Mouse (Mus musculus): ENCODE results near the gene Nwd2.

The Nwd2 gene

DNA sequence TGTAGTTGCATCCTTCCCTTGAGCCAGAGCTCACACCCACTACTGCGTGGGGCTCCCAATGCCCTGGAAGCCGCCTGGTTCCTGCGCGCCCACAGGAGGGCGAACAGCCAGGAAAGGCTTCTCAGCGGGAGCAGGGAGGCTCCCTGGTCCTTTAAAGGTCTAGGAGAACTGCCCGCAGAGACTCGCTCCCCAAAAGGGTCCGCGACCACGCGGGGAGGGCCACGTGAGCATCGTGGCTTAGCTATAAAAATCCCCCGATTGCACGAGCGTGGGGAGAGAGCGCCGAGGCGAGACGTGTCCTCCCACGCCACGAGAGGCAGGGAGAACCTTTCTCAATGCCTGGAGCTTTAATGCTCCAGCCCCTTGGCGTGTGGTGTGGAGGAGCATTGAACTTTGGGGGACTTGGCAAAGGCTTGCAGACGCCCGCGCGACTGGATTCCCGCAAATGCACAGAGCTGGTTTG lies at the start of gene Nwd2:
Gene Nwd2 (plus strand): TSS at position 33 of the 463 bp plus-strand sequence.
- CTCF ChIA-PET, result no interaction called here

DNA sequence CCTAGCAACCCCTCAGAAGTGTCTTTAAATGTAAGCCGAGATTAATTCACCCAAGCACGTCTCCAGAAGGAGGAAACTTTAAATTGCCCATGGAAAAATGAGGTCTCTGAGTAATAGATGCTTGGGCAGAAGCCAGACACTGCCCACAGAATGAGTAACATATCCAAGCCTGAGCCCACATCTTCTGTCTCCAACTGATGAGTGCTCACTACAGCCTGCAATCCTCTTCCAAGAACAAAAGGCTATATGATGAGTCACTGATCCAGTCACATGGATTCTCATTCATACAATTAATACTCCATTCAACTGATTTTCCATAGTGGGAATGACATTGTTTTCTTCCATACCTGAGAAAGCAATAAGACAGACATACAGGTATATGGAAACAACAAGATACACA lies 41.5 kb upstream of the Nwd2 start:
- CTCF ChIA-PET, result no interaction called here

DNA sequence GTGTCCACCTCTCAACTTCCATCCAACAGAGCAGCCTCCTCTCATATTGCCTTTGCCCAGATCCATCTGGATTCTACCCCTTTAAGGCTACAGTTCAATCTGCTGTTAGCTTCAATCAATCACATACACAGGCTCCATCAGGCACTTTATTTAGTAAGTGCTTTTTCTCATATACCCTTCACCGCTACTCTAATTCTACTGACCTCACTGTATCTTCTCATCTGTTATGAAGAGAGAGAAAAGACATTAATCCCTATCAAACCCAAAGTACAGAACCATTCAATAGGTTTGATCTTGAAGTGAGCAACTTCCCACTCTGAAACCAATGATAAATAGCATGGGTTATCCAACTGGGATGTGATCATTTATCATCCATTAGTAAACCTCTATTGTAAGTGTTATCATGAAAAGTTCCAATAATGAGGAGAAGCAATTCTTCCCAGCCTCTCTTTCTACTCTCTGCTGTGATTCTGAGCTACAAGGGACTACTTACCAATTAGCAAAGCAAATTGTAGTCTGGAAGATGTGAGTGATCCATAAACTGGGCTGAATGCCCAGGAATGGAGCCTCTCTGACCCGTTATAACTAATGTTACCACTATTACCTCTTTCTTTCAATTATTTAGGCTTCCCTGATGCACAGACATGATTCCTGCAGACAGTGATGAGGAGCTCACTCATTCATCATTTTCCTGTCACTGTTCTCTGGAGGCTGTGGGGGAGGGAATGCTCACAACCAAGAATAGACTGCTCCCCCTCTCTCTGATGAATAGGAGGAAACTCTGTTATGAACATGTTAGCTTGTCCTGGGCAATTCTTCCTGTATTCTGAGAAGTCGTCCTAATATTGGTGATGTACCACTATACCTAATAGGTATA lies 31.9 kb upstream of the Nwd2 start:
- CTCF ChIA-PET, result no interaction called here

DNA sequence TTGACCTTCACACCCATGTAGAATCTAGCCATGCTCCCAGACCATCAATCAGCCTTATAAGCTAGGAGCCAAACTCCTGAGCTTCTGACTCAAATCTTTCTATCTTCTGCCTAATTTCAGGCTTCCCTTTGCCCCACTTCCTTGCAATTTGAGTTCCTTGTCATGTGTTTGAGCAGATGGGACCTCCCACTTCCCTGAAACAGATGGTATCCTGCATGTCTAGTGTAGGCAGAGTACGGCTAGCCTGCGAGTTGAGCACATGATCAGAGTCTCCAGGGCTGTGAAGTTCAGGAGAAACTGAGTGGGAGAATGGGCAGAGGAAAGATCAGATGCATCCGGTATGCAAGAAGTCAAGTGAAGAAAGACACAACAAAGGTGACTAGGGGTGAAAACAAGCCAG lies 24.8 kb upstream of the Nwd2 start:
- CTCF ChIA-PET, result no interaction called here

DNA sequence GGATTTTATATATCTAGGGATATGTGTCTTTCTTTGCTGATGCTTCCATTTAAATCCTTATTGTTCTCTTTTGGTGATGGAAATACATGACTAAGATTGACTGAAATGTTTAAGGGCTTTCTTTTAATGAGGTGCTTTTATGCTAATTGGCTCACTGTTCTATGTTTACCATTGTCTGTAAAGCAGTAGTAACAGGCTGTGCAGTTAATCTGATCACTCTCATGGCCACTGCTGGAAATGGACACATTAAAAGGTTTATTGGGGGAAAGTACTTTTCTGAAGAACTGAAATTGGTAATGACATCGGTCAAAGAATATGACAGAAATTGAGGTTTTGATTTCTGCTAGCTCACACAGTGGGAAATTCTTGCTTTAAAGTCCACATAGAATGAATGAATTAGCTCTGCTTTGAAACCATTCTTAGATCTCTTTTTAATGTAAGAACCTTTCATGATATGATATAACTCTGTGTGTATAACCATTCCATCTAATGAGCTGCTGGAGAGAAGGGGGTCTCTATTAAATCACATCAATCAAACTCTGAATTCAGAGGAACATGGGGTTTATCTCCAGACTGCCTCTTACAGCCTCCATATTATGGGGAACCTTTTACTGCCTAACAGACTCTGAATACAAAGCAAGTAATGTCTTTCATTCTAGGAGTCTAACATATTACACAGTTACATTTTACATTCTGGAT lies 20.9 kb upstream of the Nwd2 start:
- CTCF ChIA-PET, result interaction anchor here (0.6 kb wide), 1 partner anchor 491 kb away, joined by 14 read pairs; no protein-coding TSS in a partner anchor

DNA sequence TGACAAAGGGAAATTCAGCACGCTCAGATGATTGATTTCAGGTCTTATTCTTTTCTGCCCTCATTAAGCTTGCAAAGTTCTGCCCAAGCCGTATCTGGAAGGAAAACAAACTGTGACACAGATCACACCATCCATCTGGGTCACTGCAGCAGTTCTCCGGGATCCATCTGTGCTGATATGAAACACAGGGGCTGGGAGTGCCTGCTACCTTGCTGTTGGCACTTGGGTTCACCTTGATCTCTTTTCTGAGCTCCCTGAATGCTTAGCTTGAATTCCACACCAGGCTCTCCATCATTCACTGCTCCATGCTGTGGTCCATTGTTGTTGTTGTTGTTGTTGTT lies 20.4 kb upstream of the Nwd2 start:
- CTCF ChIA-PET, result no interaction called here

DNA sequence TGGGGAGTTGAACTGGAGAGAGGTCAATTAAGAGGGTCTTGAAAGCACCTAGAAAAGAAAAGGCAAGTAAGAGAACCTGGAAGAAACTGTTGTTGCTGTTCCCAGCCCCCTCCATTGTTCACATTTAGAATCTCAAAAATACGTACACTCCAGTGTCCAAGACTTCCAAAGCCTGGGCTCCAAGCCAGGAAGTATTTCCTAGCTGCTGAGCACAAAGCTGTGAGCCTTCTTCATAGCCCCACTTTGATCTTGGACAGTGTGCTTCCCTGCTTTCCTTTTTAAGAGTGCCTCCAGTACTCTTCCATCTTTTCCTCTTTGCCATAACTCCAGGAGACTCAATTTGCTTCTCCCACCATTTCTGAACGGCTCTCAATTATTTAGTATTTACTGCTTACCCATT lies 14.3 kb upstream of the Nwd2 start:
- CTCF ChIA-PET, result no interaction called here

DNA sequence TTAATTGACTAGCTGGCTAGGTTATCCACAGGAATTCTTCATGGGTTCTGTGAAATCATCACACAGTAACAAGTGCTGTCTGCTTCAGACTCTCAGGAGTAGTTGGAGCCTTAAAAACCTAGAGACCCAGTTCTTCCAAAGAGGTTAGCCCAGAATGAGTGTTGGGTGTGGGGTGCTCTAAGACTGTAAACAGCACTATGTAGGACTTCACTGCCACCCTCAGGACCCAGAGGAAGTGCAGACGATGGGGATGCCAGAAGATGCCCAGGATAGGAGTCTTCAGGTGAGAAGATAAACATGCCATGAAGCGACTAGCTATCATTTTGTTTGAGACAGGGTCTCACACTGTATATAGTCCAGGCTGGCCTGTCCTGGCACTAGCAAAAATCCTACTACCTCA lies 715 bp upstream of the Nwd2 start:
- CTCF ChIA-PET, result no interaction called here

DNA sequence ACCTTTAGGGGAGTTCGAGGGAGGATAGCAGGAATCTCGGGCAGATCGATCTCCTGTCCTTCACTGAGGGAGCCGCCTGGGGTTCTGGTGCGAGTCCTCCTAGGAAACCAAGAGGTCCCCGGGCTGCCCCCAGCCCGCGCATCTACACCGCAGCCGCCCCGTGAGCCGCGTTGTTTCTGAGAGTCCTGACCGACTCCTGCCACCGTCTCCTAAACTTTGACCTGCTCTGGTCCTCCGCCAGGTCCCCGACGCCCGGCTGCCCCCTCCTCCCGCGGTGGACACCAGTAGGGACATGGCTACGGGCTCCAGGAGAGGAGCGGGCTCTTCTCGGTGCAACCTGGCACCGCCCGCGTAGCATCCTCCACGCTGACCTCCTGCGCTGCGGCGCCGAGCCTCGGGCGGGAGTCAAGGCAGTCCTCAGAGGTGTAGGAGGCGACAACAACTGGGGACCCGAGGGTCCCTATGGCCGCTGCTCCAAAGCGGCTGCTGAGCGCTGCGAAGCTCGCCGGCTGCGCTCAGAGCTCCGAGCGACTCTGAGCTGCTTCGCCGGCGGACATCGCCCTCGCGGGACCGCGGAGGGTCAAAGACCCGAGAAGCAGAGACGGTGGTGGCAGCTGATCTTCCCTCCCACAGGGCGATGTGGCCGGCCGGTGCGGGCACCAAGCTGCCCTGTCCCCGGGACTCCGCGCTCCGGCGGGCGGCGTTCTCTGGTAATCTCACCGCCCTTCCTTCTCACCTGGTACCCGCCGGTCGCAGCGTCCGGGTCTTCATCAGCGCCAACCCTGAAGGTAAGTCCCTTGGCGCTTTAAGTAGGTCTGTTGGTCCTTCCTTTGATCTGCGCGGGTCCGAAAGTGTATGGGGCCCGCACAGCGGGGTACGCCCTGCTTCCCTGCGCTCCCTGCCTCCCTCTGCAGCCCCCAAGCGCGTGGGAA lies 897 bp downstream of the Nwd2 start:
- CTCF ChIA-PET, result no interaction called here

DNA sequence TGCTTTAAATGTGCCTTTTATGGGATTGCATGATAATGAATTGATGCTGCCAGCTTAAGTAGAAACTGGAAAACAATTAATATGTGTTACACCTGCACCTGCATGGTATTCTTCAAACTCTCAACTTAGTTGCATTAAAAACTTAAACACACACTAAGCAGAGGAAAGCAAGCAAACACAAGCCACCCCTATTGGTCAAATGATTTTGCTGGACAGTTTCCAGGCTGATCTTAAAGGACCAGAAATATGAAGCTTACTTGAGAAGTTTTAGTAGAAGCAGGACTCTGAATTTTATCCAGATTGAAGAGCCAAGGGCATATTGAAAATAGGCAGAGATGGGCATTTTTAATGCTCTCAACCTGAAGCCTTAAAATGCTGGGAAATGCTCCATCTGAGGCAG lies 2.9 kb downstream of the Nwd2 start:
- CTCF ChIA-PET, result no interaction called here

DNA sequence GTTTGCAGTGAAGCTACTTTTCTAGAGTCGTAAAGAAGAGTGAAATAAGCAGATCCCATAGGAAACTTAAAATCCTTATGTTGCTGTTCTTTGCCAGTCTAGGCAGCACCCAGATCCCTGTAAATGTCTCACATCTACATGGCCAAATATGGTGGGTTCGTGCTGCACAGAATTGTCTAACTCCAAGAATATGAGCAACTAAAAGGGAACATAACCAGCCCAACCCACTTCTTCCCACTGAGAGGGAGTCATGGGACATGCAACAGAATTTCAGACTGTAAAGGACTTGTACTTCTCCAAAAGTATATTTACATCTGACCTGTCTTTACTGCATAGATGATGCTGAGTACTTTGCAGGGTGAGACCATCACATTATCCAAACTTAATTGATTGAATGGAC lies 3.8 kb downstream of the Nwd2 start:
- CTCF ChIA-PET, result no interaction called here

DNA sequence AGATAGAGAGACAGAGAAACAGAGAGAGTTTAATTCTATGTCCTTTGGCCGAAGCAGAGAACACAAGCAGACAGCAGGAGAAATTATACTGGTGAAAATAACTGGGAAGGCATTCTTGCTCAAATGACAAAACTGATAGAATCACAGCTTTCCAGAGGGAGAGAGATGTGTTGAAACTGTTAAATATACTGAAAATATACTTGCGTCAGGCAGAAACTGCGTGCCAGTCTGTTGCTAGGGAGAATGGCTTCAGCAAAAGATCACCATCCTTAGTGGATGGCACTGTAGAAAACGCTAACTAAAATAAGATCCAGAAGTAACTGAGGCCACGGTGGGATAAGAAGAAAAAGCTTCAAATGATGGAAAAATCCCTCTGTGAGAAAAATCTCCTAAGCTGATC lies 18.0 kb downstream of the Nwd2 start:
- CTCF ChIA-PET, result no interaction called here

DNA sequence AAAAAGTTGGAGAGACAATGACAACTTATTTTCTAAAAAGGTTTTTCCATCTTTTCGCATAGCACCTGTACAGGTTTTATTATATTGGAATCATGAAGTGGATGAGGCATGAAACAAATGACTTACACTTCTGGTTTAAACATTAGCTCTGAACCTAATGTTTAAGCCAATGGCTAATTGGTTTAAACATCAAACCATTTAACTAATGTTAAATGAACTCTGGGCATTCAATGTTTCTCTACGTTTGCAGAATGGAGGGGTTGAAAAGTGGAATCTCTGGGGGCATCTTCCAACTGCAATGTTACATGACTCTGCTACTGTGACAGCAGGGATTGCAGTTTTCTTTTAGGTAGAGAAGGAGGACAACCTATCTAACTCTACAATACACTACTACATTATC lies 27.0 kb downstream of the Nwd2 start:
- CTCF ChIA-PET, result no interaction called here

DNA sequence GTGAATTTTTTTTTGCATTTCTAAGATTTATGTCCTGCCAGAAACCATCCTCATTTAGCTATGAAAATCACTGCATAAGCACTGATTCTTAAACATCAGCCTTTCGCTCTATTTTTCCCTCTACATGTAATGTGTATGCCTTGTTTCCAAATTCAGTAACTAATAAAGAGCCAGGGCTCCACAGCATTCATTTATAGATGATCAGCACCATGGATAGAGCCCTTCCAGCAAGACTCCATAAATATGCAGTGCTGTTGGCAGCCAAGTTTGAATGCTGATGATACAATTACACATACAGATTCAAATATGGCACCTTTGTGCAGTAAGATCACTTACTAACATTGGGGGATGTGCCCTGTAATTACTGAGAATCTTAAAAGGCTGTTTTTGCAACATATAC lies 40.2 kb downstream of the Nwd2 start:
- CTCF ChIA-PET, result no interaction called here

DNA sequence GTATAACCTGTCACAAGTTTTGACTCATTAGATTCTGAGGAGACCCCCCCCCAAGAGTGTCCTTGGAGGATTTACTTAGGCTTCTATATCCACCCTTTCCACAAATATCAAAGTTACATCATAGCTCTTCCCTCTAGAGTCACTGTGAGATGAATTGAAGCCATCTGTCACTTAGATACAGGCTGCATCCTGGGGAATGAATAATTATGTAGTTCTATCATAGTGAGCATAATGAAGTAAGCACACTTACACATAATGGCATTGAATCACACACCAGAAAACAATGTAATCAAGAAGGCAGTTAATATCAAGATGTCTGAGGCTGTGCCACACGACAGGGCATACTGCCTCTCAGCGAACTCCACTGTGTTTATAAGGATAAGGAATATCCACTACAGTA lies 47.9 kb downstream of the Nwd2 start:
- CTCF ChIA-PET, result no interaction called here

DNA sequence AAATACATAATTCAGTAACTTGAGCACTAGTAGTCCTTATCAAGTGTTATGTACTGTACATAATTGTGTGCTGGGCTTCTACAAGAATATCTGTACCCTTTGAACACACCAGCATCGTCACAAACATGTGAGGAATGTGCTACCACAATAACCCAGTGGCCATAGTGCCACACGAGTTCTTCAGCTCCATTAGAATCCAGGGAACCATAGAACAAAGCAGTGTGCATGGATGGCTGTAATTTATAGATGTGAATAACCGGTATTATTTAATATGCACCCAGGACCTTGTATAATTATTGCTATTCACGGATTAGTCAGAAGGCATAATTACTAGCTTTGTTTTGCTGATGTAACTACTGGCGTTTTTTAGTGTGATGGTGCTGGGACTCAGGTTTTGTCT lies 48.3 kb downstream of the Nwd2 start:
- CTCF ChIA-PET, result no interaction called here

DNA sequence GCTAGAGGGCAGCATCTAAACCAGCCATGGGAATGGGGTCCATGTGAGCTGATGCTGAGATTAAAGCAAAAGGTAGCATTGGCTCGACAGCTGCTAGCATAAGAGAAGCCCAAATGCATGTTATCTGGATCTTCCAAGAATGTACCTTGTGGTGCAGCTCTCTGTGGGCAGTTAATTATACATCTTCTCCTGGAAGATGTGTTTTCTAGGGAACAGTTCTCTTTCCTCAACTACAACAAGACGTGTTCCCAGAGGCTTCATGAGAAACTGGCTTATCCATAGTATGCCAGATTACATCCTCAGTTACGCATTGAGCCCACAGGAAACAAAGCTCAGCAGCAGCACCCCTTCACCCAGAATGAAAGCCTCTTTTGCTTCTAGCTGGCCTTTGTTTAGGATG lies 80.1 kb downstream of the Nwd2 start:
- CTCF ChIA-PET, result no interaction called here

DNA sequence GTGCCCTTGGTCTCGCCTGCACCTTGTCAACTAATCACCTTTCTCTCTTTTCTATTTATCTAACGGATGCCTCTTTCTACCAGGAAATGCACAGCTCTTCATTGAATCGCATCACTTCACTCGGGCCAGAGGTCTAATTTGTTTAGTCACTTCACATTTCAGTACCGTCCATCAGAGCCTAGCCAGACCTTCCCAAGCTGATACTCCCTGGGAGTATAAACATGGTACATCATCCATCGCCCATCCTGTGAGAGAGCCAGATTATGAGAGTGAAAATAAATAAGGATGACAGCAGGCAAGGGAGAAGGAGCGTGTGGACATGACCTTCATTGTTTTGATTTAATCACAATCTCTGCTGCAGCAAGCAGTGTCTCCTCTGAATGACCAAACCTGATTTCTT lies 86.6 kb downstream of the Nwd2 start:
- CTCF ChIA-PET, result no interaction called here

DNA sequence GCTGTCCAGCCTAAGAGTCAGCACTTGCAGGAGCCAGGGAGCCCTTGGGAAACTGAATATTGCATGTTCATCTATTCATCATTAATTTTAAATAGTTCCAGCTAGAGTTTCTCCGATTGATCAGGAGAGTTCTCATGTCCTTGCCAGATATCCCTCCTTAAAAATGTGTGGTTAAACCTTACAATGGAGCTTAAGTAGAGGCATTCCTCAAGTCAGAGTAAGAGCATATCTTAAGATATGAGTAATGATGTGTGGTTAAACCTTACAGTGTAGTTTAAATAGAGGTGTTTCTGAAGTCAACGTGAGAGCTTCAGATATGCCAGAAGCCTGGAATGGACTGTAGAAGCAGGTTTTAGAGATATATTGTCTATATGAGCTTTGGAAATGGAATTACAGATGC lies 94.5 kb downstream of the Nwd2 start:
- CTCF ChIA-PET, result no interaction called here

DNA sequence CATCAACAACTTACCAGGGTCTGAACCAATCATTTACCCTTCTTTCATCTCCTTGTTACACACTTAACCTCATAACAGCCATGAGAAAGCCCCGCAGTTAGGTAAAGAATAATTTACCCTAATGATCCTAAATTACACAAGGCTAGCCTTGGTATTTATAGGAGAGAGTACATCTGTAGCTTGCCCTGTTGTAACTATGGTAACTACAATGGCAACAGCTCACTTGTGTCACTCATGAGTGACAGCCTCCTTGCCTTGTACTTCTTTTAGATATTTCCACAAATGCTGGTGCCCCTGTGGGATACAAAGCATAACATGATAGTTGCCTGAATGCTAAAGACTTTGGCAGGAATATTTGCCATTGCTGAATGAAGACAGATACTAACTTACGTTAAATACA lies 99.4 kb downstream of the Nwd2 start:
- CTCF ChIA-PET, result no interaction called here

DNA sequence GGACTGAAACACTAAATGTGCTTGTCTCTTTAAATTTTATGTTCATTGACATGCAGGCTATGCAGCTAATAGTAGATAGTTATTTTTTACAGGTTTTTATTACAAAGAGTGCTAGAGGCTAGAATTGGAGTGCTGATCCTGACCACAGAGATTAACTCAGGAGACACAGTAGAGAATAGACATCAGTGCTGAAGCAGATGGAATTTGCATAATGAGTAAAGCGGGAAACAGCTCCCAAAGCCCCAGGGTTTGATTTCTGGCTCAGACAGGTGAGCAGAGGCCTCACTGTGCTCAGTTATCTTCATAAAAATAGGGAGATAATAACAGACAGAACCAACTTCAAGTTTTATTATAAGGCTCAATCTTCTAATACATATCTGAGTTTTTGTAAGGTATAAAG lies 99.9 kb downstream of the Nwd2 start:
- CTCF ChIA-PET, result no interaction called here

DNA sequence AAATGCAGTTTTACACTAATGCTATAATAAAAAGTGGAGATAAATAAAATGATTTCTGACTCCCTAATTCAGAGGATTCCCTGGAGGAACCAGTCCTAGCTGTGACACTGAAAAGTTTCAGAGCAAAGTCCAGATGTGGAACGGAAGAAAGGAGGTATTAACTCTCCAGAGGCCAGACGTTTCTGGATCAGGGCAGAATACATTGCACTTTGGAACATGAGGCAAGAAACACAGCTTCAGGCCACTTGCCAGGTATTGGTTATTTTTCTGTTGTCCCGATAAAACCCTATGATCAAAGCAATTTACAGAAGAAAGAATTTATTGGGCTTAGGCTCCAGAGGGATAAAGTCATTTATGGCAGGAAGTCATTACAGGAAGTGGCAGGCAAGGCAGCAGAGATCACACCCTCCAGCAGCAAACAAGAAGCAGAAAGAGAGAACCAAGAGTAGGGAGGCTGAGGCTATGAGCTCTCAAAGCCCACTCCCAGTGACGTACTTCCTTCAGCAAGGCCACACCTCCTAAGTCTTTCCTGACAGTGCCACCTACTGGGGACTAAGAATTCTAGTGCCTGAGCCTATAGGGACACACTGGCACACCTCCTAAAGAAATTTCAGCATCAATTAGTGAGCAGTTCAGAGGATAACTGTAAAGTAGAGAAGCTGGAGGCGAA lies 106.3 kb downstream of the Nwd2 start:
- CTCF ChIA-PET, result no interaction called here

Measured in spleen, embryonic (tissue).